ENCODE assay signal across 9 mouse cellular contexts in the genomic region with DNA sequence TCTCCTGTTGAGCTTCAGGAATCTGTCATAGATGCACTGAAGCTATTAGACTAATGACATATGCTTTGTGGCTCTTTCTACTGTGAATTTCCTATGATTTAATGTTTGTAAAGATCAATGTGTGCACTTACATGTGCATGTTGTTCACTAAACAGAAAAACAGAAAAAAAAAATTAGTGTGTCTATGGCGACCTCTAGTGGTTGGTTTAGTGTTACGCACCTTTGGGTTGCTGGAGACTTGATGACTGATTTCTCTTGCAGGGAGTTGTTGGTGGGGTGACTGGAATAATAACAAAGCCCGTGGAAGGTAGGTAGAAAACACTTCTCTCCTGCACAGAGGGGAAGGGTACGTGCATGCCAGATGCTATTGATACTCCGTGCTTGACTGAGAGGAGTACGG.
DNase-seq lines count a peak whose midpoint lies in the region; ATAC-seq and TF ChIP-seq lines count a peak whose summit lies in the region.
"Had no signal": no experiment of that assay in that cellular context is flagged by ENCODE, and none has a peak within 500 bp of the region (broad histone marks: within the 10 kb centered on the region; RNA-seq: fewer than 3 reads in every experiment).

No protein-coding gene starts in this region.

- no peaks in the 10 kb centered on the region for H3K4me1 ChIP-seq in intestine, postnatal 0 days (replicated peaks; ENCODE audit: control insufficient read depth, insufficient read depth, low read length)
- no peaks in the 10 kb centered on the region for H3K4me1 ChIP-seq in intestine, embryonic 16.5 days (ENCODE audit: control insufficient read depth, insufficient read depth, low read length)
- no peaks in the 10 kb centered on the region for H3K4me1 ChIP-seq in thymus, adult 2 months (replicated peaks; ENCODE audit: control insufficient read depth, insufficient read depth, low read length)
- H3K4me1 ChIP-seq: midbrain, embryonic 12.5 days had no signal

- peaks cover 28% of the 10 kb centered on the region for H3K36me3 ChIP-seq in intestine, postnatal 0 days (ENCODE audit: control insufficient read depth, insufficient read depth)
- no peaks in the 10 kb centered on the region for H3K36me3 ChIP-seq in intestine, embryonic 16.5 days (ENCODE audit: control insufficient read depth, insufficient read depth, low read length)
- H3K36me3 ChIP-seq in thymus, adult 2 months (ENCODE audit: control insufficient read depth, insufficient read depth, low read length), result peaks cover 28% of the 10 kb centered on the region

- 29% methylated on average over 6 of the region's 6 CpGs for WGBS in intestine, postnatal 0 days
- WGBS in intestine, embryonic 16.5 days, result 34% methylated on average over 6 of the region's 6 CpGs
- WGBS in thymus, adult 2 months, result 54% methylated on average over 6 of the region's 6 CpGs

- DNase-seq in CD4-positive helper T cell, adult 2 months (ENCODE audit: low read depth, low spot score), result peak; percentile 42
- peak; percentile 39 for DNase-seq in MEL-GATA-1-ER (ENCODE audit: extremely low read depth, low read depth)
- peak; percentile 76 for DNase-seq in forelimb bud, embryonic 11.5 days (ENCODE audit: low read depth, low spot score)
- no peak for DNase-seq in urinary bladder, postnatal 25 days (ENCODE audit: low spot score)
- no peak for DNase-seq in frontal cortex, postnatal 36 days (ENCODE audit: low spot score in 2 of 2)
- DNase-seq in thymus, adult 2 months, result no peak

- no peak overlapping the region for H3K27ac ChIP-seq in intestine, postnatal 0 days (ENCODE audit: low read depth, low read length)
- H3K27ac ChIP-seq in intestine, embryonic 16.5 days (ENCODE audit: low read length), result no peak overlapping the region
- H3K27ac ChIP-seq in thymus, adult 2 months (ENCODE audit: control insufficient read depth, insufficient read depth, low read length), result no peak overlapping the region
- H3K27ac ChIP-seq: midbrain, embryonic 12.5 days had no signal

- no peak overlapping the region for H3K4me3 ChIP-seq in intestine, postnatal 0 days (ENCODE audit: low read depth, low read length)
- no peak overlapping the region for H3K4me3 ChIP-seq in intestine, embryonic 16.5 days (ENCODE audit: low read length)
- H3K4me3 ChIP-seq in thymus, adult 2 months (ENCODE audit: control insufficient read depth, insufficient read depth, low read length), result no peak overlapping the region
- H3K4me3 ChIP-seq: midbrain, embryonic 12.5 days had no signal

- H3K9me3 ChIP-seq in intestine, postnatal 0 days (ENCODE audit: control insufficient read depth), result no peaks in the 10 kb centered on the region
- H3K9me3 ChIP-seq in intestine, embryonic 16.5 days (ENCODE audit: control insufficient read depth, low read length), result no peaks in the 10 kb centered on the region
- H3K9me3 ChIP-seq: midbrain, embryonic 12.5 days had no signal

- peak; percentile 78 for TF ChIP-seq CTCF in intestine, postnatal 0 days (IDR thresholded peaks at IDR 0.05; ENCODE audit: low read depth)
- TF ChIP-seq CTCF in thymus, adult 2 months (IDR thresholded peaks at IDR 0.05; ENCODE audit: borderline replicate concordance, control insufficient read depth, extremely low read depth, insufficient read depth, low read length, poor library complexity), result no peak

- no peaks in the 10 kb centered on the region for H3K27me3 ChIP-seq in intestine, postnatal 0 days (replicated peaks; ENCODE audit: control insufficient read depth, insufficient read depth, low read length)
- H3K27me3 ChIP-seq in intestine, embryonic 16.5 days (replicated peaks; ENCODE audit: control insufficient read depth, insufficient read depth, low read length), result no peaks in the 10 kb centered on the region
- no peaks in the 10 kb centered on the region for H3K27me3 ChIP-seq in thymus, adult 2 months (ENCODE audit: control insufficient read depth, insufficient read depth, low read length)
- H3K27me3 ChIP-seq: midbrain, embryonic 12.5 days had no signal

- no peak overlapping the region for H3K9ac ChIP-seq in intestine, postnatal 0 days (ENCODE audit: low read depth, low read length)
- H3K9ac ChIP-seq in intestine, embryonic 16.5 days (ENCODE audit: low read depth, low read length), result no peak overlapping the region
- H3K9ac ChIP-seq: midbrain, embryonic 12.5 days had no signal

- no peak overlapping the region for H3K4me2 ChIP-seq in intestine, postnatal 0 days (replicated peaks; ENCODE audit: low read depth)
- no peak overlapping the region for H3K4me2 ChIP-seq in intestine, embryonic 16.5 days (ENCODE audit: low read depth, low read length)
- H3K4me2 ChIP-seq: midbrain, embryonic 12.5 days had no signal

- no peak for TF ChIP-seq POLR2A in thymus, adult 2 months (IDR thresholded peaks at IDR 0.05; ENCODE audit: control insufficient read depth, extremely low read depth, insufficient read depth, low read length, poor library complexity)

- ATAC-seq in intestine, postnatal 0 days, result no peak
- no peak for ATAC-seq in intestine, embryonic 16.5 days

Comparison
In these comparisons a context has a peak if more than half of its experiments do, and no peak if none do; other contexts are left out.
1. DNase-seq: peak in CD4-positive helper T cell, adult 2 months (single experiment), MEL-GATA-1-ER (single experiment) and forelimb bud, embryonic 11.5 days (single experiment); none in urinary bladder, postnatal 25 days (single experiment), frontal cortex, postnatal 36 days (0 of 2) and thymus, adult 2 months (single experiment).